Comparison of ENCODE assay signal across 7 mouse cellular contexts in the genomic region with DNA sequence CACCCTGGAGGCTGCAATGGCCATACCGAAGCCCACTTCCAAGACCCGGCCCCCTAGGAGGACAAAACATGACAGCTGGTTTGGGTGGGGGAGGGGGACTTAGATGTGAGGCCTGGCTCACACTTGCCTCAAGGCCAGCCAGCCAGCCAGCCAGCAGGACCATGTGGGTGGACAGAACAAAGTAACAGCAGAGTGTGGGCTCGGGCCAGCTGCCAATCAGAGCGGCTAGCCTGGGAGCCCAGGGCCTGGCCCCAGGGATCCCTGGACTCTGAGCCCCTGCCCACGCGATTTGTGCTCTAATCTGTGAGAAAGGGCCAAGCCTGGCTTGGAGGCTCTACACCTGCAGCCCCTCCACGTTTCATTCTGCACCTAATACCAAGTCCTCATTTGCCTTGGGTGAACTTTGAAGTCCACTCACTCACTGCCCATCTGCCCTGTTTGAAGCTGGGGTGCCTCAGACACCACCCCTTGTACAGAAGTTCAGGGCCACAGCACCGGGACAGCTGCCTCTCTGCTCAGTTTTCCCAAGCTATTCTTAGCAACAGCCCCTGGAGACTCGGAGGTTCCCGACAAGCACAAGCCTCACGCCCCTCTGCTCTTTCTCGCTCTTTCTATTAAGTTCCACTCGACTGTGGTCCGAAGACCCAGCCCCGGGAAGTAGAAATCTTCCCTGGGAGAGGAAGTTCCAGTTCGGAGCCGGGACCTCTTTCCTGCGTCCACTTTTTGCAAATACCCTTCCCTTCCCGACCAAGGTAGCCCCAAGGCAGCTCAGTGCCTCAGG. TPM values are rescaled to one million over a fixed set of nuclear protein-coding genes. Genes with fewer than 3 reads are reported as not detected.
DNase-seq lines count a peak whose midpoint lies in the region; ATAC-seq and TF ChIP-seq lines count a peak whose summit lies in the region.

No protein-coding gene starts in this region.

- H3K4me2 ChIP-seq in intestine, postnatal 0 days (replicated peaks; ENCODE audit: low read depth): peak overlapping the region; percentile 95
- H3K4me2 ChIP-seq in midbrain, embryonic 16.5 days (ENCODE audit: low read length): peak overlapping the region; percentile 91

- H3K27me3 ChIP-seq in intestine, postnatal 0 days (replicated peaks; ENCODE audit: control insufficient read depth, insufficient read depth, low read length): no peaks in the 10 kb centered on the region
- H3K27me3 ChIP-seq in midbrain, embryonic 16.5 days (ENCODE audit: control insufficient read depth, insufficient read depth, low read depth, low read length): no peaks in the 10 kb centered on the region

- H3K27ac ChIP-seq in cortical plate, adult 2 months (ENCODE audit: insufficient read depth, low read length): peak overlapping the region; percentile 85
- peak overlapping the region; percentile 93 for H3K27ac ChIP-seq in intestine, postnatal 0 days (ENCODE audit: low read depth, low read length)
- H3K27ac ChIP-seq in midbrain, embryonic 16.5 days (ENCODE audit: low read length): peak overlapping the region; percentile 80

- 7% methylated on average over 19 of the region's 19 CpGs for WGBS in intestine, postnatal 0 days
- 3% methylated on average over 19 of the region's 19 CpGs for WGBS in midbrain, embryonic 16.5 days

- peaks cover 41% of the 10 kb centered on the region for H3K36me3 ChIP-seq in intestine, postnatal 0 days (ENCODE audit: control insufficient read depth, insufficient read depth)
- peaks cover 19% of the 10 kb centered on the region for H3K36me3 ChIP-seq in midbrain, embryonic 16.5 days (ENCODE audit: control insufficient read depth, insufficient read depth, low read length)

- H3K9ac ChIP-seq in intestine, postnatal 0 days (ENCODE audit: low read depth, low read length): peak overlapping the region; percentile 51
- peak overlapping the region; percentile 61 for H3K9ac ChIP-seq in midbrain, embryonic 16.5 days (ENCODE audit: low read depth, low read length)

- no peaks in the 10 kb centered on the region for H3K9me3 ChIP-seq in intestine, postnatal 0 days (ENCODE audit: control insufficient read depth)
- H3K9me3 ChIP-seq in midbrain, embryonic 16.5 days (replicated peaks; ENCODE audit: control insufficient read depth, low read length, poor library complexity, severe bottlenecking): no peaks in the 10 kb centered on the region

- TF ChIP-seq CTCF in cortical plate, adult 2 months (IDR thresholded peaks at IDR 0.05; ENCODE audit: extremely low read depth, insufficient read depth, low read length): no peak
- no peak for TF ChIP-seq CTCF in intestine, postnatal 0 days (IDR thresholded peaks at IDR 0.05; ENCODE audit: low read depth)

- peak overlapping the region; percentile 48 for H3K4me3 ChIP-seq in cortical plate, adult 2 months (ENCODE audit: insufficient read depth, low read length)
- H3K4me3 ChIP-seq in intestine, postnatal 0 days (ENCODE audit: low read depth, low read length): peak overlapping the region; percentile 45
- H3K4me3 ChIP-seq in midbrain, embryonic 16.5 days (ENCODE audit: low read depth, low read length): peak overlapping the region; percentile 44

- no peak for ATAC-seq in intestine, postnatal 0 days
- no peak for ATAC-seq in midbrain, embryonic 16.5 days

- DNase-seq in adrenal gland, postnatal 25 days: peak; percentile 83
- peak; percentile 81 for DNase-seq in gastrocnemius, postnatal 10 days
- peak; percentile 95 for DNase-seq in left cerebral cortex, postnatal 4 days
- peak; percentile 43 for DNase-seq in yolk sac, embryonic 10.5 days (ENCODE audit: low spot score)

- TF ChIP-seq POLR2A in cortical plate, adult 2 months (IDR thresholded peaks at IDR 0.05; ENCODE audit: extremely low read depth, insufficient read depth, low read length): peak; percentile 7; the same call in 1 of the 2 replicates

- intact Hi-C loops in left cerebral cortex, postnatal 4 days (cut with DNase I): no loop called here

- no peaks in the 10 kb centered on the region for H3K4me1 ChIP-seq in cortical plate, adult 2 months (ENCODE audit: control insufficient read depth, insufficient read depth, low read length)
- peaks cover 7% of the 10 kb centered on the region; the same call in 1 of the 2 replicates for H3K4me1 ChIP-seq in intestine, postnatal 0 days (replicated peaks; ENCODE audit: control insufficient read depth, insufficient read depth, low read length)
- peaks cover 21% of the 10 kb centered on the region; the same call in 1 of the 2 replicates for H3K4me1 ChIP-seq in midbrain, embryonic 16.5 days (ENCODE audit: control insufficient read depth, insufficient read depth, low read length)

RNA-seq across cellular contexts. Expression of gene Gamt, which starts 0.8 kb away (rescaled TPM):
- total RNA-seq in adrenal gland, postnatal 25 days (2021): 326 and 398 TPM in 2 replicates
- polyA plus RNA-seq in cortical plate, adult 2 months (2012; rRNA removed): 43.9 and 59.6 TPM in 2 replicates
- total RNA-seq in gastrocnemius, postnatal 10 days (2021): 100 to 1,000 TPM; 342 to 351 TPM
- 30.1 and 37.2 TPM in 2 replicates for polyA plus RNA-seq in intestine, postnatal 0 days (2015; fragmentation: Nextera tagmentation; extraction: Ambion mirVana)
- total RNA-seq in left cerebral cortex, postnatal 4 days (2021): 10 to 100 TPM; 21.9 to 23.0 TPM
- 15.8 and 19.5 TPM in 2 replicates for polyA plus RNA-seq in midbrain, embryonic 16.5 days (2015; fragmentation: Nextera tagmentation; extraction: Ambion mirVana)

RNA-seq across cellular contexts. Expression of gene Dazap1, which starts 1.2 kb away (rescaled TPM):
- 111 and 117 TPM in 2 replicates for total RNA-seq in adrenal gland, postnatal 25 days (2021)
- 65.4 and 70.8 TPM in 2 replicates for polyA plus RNA-seq in cortical plate, adult 2 months (2012; rRNA removed)
- total RNA-seq in gastrocnemius, postnatal 10 days (2021): 10 to 100 TPM; 67.8 to 81.0 TPM
- polyA plus RNA-seq in intestine, postnatal 0 days (2015; fragmentation: Nextera tagmentation; extraction: Ambion mirVana): 26.6 and 29.0 TPM in 2 replicates
- 100 to 1,000 TPM; 136 to 145 TPM for total RNA-seq in left cerebral cortex, postnatal 4 days (2021)
- polyA plus RNA-seq in midbrain, embryonic 16.5 days (2015; fragmentation: Nextera tagmentation; extraction: Ambion mirVana): 43.7 and 51.9 TPM in 2 replicates

RNA-seq across cellular contexts. Expression of gene Ndufs7, which starts 11.1 kb away (rescaled TPM):
- total RNA-seq in adrenal gland, postnatal 25 days (2021): 238 and 243 TPM in 2 replicates
- polyA plus RNA-seq in cortical plate, adult 2 months (2012; rRNA removed): 417 and 424 TPM in 2 replicates
- total RNA-seq in gastrocnemius, postnatal 10 days (2021): 100 to 1,000 TPM; 371 to 457 TPM
- polyA plus RNA-seq in intestine, postnatal 0 days (2015; fragmentation: Nextera tagmentation; extraction: Ambion mirVana): 584 and 605 TPM in 2 replicates
- total RNA-seq in left cerebral cortex, postnatal 4 days (2021): 100 to 1,000 TPM; 124 to 125 TPM
- polyA plus RNA-seq in midbrain, embryonic 16.5 days (2015; fragmentation: Nextera tagmentation; extraction: Ambion mirVana): 263 and 302 TPM in 2 replicates

RNA-seq across cellular contexts. Expression of gene Rps15, which starts 32.2 kb away (rescaled TPM):
- total RNA-seq in adrenal gland, postnatal 25 days (2021): 1,145 and 1,195 TPM in 2 replicates
- polyA plus RNA-seq in cortical plate, adult 2 months (2012; rRNA removed): 2,242 and 2,263 TPM in 2 replicates
- total RNA-seq in gastrocnemius, postnatal 10 days (2021): 100 to 1,000 TPM; 952 to 954 TPM
- polyA plus RNA-seq in intestine, postnatal 0 days (2015; fragmentation: Nextera tagmentation; extraction: Ambion mirVana): 708 and 727 TPM in 2 replicates
- total RNA-seq in left cerebral cortex, postnatal 4 days (2021): 100 to 1,000 TPM; 873 to 899 TPM
- 465 and 476 TPM in 2 replicates for polyA plus RNA-seq in midbrain, embryonic 16.5 days (2015; fragmentation: Nextera tagmentation; extraction: Ambion mirVana)

RNA-seq across cellular contexts. Expression of gene Mum1, which starts 33.8 kb away (rescaled TPM):
- total RNA-seq in adrenal gland, postnatal 25 days (2021): 23.4 and 37.9 TPM in 2 replicates
- 36.9 and 37.1 TPM in 2 replicates for polyA plus RNA-seq in cortical plate, adult 2 months (2012; rRNA removed)
- 10 to 100 TPM; 26.4 to 31.3 TPM for total RNA-seq in gastrocnemius, postnatal 10 days (2021)
- polyA plus RNA-seq in intestine, postnatal 0 days (2015; fragmentation: Nextera tagmentation; extraction: Ambion mirVana): 21.9 and 22.5 TPM in 2 replicates
- total RNA-seq in left cerebral cortex, postnatal 4 days (2021): 10 to 100 TPM; 53.9 to 55.2 TPM
- 47.8 and 51.1 TPM in 2 replicates for polyA plus RNA-seq in midbrain, embryonic 16.5 days (2015; fragmentation: Nextera tagmentation; extraction: Ambion mirVana)

Comparison
In these comparisons a context has a peak if more than half of its experiments do, and no peak if none do; other contexts are left out.
1. DNase-seq: peak in every context shown above with its lines; median percentile 95 in left cerebral cortex, postnatal 4 days; 83 in adrenal gland, postnatal 25 days; 81 in gastrocnemius, postnatal 10 days; 43 in yolk sac, embryonic 10.5 days.
2. RNA of gene Gamt, which starts 0.8 kb away (total RNA-seq): 326 to 398 TPM in adrenal gland, postnatal 25 days and 342 to 351 TPM in gastrocnemius, postnatal 10 days; 21.9 to 23.0 TPM in left cerebral cortex, postnatal 4 days; every median in the first group is over 10 times any median in the second.
3. Peak in every context shown above with its lines, with median percentiles within 50 percentile points of each other: H3K27ac ChIP-seq and H3K4me3 ChIP-seq.